Mouse (Mus musculus) cerebellum, adult 2 months (tissue): Measurements from ENCODE around the gene Il5ra.

ENCODE experiments used
- CTCF ChIP-seq: fragments of 200-500 bp; IDR thresholded peaks from 2 replicates; pipeline ENCODE4 v1.5.1; 2011; ENCODE audit warnings: low read depth, mild to moderate bottlenecking, control low read depth, low read length, moderate library complexity, borderline replicate concordance; ENCODE audit not compliant: insufficient read depth
- POLR2A ChIP-seq: fragments of 200-500 bp; IDR thresholded peaks from 2 replicates; pipeline ENCODE4 v1.6.1; 2011; ENCODE audit warnings: low read length, control low read depth, borderline replicate concordance; ENCODE audit not compliant: insufficient read depth

DNA sequence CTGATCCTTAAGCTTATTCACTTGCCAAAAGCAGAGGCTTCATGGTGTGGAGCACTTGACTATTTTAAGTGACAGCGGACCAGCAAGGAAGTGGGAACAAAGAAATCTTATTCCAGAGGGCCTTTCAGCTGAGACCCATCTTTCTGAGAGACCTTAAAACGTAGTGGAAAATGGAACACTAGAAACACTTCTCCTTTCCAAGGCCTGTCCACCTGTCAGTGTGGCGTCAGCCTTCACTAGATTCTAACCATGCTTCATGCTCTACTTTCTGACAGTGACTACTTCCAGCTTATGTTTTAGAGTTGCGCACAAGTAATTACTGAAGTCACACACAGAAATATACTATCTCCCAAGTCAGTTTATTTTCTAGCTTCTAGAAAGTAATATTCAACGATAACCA lies 43.6 kb upstream of the Il5ra start:
- TF ChIP-seq POLR2A = no peak
- TF ChIP-seq CTCF = no peak
